In genomic region chr15:77905275-77905970, GRCm38 (mm10) we compare ENCODE assay signal across 8 mouse cellular contexts. TPM values are rescaled to one million over a fixed set of nuclear protein-coding genes. Genes with fewer than 3 reads are reported as not detected.
DNase-seq lines count a peak whose midpoint lies in the region; ATAC-seq and TF ChIP-seq lines count a peak whose summit lies in the region.

No protein-coding gene starts in this region.

- H3K4me3 ChIP-seq in E14TG2a.4 (replicated peaks; ENCODE audit: low read length) = peak overlapping the region; percentile 64
- H3K4me3 ChIP-seq in forebrain, postnatal 0 days (ENCODE audit: low read depth, low read length) = peak overlapping the region; percentile 21; the same call in 1 of the 2 replicates
- peak overlapping the region; percentile 20; the same call in 1 of the 2 replicates for H3K4me3 ChIP-seq in hindbrain, embryonic 11.5 days (ENCODE audit: low read depth, low read length)
- peak overlapping the region; percentile 31 for H3K4me3 ChIP-seq in limb, embryonic 14.5 days (replicated peaks; ENCODE audit: low read length)
- H3K4me3 ChIP-seq in midbrain, embryonic 15.5 days = peak overlapping the region; percentile 33

- no peaks in the 10 kb centered on the region for H3K36me3 ChIP-seq in E14TG2a.4 (ENCODE audit: insufficient read depth, low read length)
- H3K36me3 ChIP-seq in forebrain, postnatal 0 days (ENCODE audit: insufficient read depth) = no peaks in the 10 kb centered on the region
- H3K36me3 ChIP-seq in hindbrain, embryonic 11.5 days (ENCODE audit: control insufficient read depth, insufficient read depth, low read length) = no peaks in the 10 kb centered on the region
- H3K36me3 ChIP-seq in limb, embryonic 14.5 days (ENCODE audit: control insufficient read depth, insufficient read depth, low read length) = no peaks in the 10 kb centered on the region
- H3K36me3 ChIP-seq in midbrain, embryonic 15.5 days (replicated peaks) = no peaks in the 10 kb centered on the region

- no peak for TF ChIP-seq CTCF in E14TG2a.4 (conservative IDR thresholded peaks at IDR 0.05; ENCODE audit: low read length)
- TF ChIP-seq CTCF in forebrain, postnatal 0 days (IDR thresholded peaks at IDR 0.05; ENCODE audit: low read depth) = no peak

- no peak overlapping the region for H3K27ac ChIP-seq in forebrain, postnatal 0 days (ENCODE audit: low read depth, low read length)
- H3K27ac ChIP-seq in hindbrain, embryonic 11.5 days (ENCODE audit: low read depth, low read length) = no peak overlapping the region
- no peak overlapping the region for H3K27ac ChIP-seq in limb, embryonic 14.5 days (replicated peaks; ENCODE audit: low read depth, low read length)
- no peak overlapping the region for H3K27ac ChIP-seq in midbrain, embryonic 15.5 days

- ATAC-seq in forebrain, postnatal 0 days = peak; percentile 70
- no peak for ATAC-seq in hindbrain, embryonic 11.5 days (ENCODE audit: low FRiP score)
- ATAC-seq in limb, embryonic 14.5 days (ENCODE audit: low FRiP score, low read depth) = peak; percentile 90
- no peak for ATAC-seq in midbrain, embryonic 15.5 days (replicated peaks)

- 6% methylated on average over 26 of the region's 26 CpGs for WGBS in forebrain, postnatal 0 days
- WGBS in hindbrain, embryonic 11.5 days = 7% methylated on average over 26 of the region's 26 CpGs
- WGBS in limb, embryonic 14.5 days = 5% methylated on average over 25 of the region's 26 CpGs
- 2% methylated on average over 26 of the region's 26 CpGs for WGBS in midbrain, embryonic 15.5 days

- peak; percentile 26; the same call in 1 of the 2 replicates for TF ChIP-seq POLR2A in limb, embryonic 14.5 days (IDR thresholded peaks at IDR 0.05; ENCODE audit: borderline replicate concordance, extremely low read depth, insufficient read depth, insufficient read length)

- peak; percentile 70 for DNase-seq in adrenal gland, adult 8-10 months
- DNase-seq in forebrain, postnatal 0 days = peak; percentile 45
- peak; percentile 72 for DNase-seq in hindbrain, embryonic 11.5 days (ENCODE audit: low spot score)
- peak; percentile 80 for DNase-seq in limb, embryonic 14.5 days (ENCODE audit: low spot score)
- peak; percentile 59 to 68 for DNase-seq in thymus, adult 18-20 months
- no peak for DNase-seq in layer of hippocampus, adult 11-12 months (ENCODE audit: low spot score)

- peak overlapping the region; percentile 7; the same call in 1 of the 2 replicates for H3K9ac ChIP-seq in forebrain, postnatal 0 days
- H3K9ac ChIP-seq in hindbrain, embryonic 11.5 days (ENCODE audit: low read depth, low read length) = peak overlapping the region; percentile 36; the same call in 1 of the 2 replicates
- peak overlapping the region; percentile 40 for H3K9ac ChIP-seq in limb, embryonic 14.5 days (ENCODE audit: low read depth, low read length, severe bottlenecking)
- H3K9ac ChIP-seq in midbrain, embryonic 15.5 days = peak overlapping the region; percentile 31; the same call in 1 of the 2 replicates

- peaks cover 3% of the 10 kb centered on the region; the same call in 1 of the 2 replicates for H3K27me3 ChIP-seq in E14TG2a.4 (ENCODE audit: insufficient read depth, low read length)
- peaks cover 3% of the 10 kb centered on the region; the same call in 1 of the 2 replicates for H3K27me3 ChIP-seq in forebrain, postnatal 0 days (ENCODE audit: insufficient read depth, low read length)
- H3K27me3 ChIP-seq in hindbrain, embryonic 11.5 days (ENCODE audit: control insufficient read depth, insufficient read depth, low read length) = no peaks in the 10 kb centered on the region
- no peaks in the 10 kb centered on the region for H3K27me3 ChIP-seq in limb, embryonic 14.5 days (ENCODE audit: control insufficient read depth, insufficient read depth, low read length)
- H3K27me3 ChIP-seq in midbrain, embryonic 15.5 days (replicated peaks) = peaks cover 8% of the 10 kb centered on the region

- H3K4me1 ChIP-seq in E14TG2a.4 (replicated peaks; ENCODE audit: low read depth, low read length) = peaks cover 79% of the 10 kb centered on the region
- H3K4me1 ChIP-seq in forebrain, postnatal 0 days (ENCODE audit: insufficient read depth) = no peaks in the 10 kb centered on the region
- H3K4me1 ChIP-seq in hindbrain, embryonic 11.5 days (replicated peaks; ENCODE audit: control insufficient read depth, insufficient read depth, low read length) = no peaks in the 10 kb centered on the region
- peaks cover 17% of the 10 kb centered on the region for H3K4me1 ChIP-seq in limb, embryonic 14.5 days (ENCODE audit: control insufficient read depth, insufficient read depth, low read length)
- peaks cover 7% of the 10 kb centered on the region for H3K4me1 ChIP-seq in midbrain, embryonic 15.5 days

- H3K9me3 ChIP-seq in E14TG2a.4 (ENCODE audit: low read length) = no peaks in the 10 kb centered on the region
- H3K9me3 ChIP-seq in forebrain, postnatal 0 days (ENCODE audit: low read length) = no peaks in the 10 kb centered on the region
- no peaks in the 10 kb centered on the region for H3K9me3 ChIP-seq in hindbrain, embryonic 11.5 days (ENCODE audit: control insufficient read depth, low read length)
- no peaks in the 10 kb centered on the region for H3K9me3 ChIP-seq in limb, embryonic 14.5 days (ENCODE audit: control insufficient read depth, low read length)
- no peaks in the 10 kb centered on the region for H3K9me3 ChIP-seq in midbrain, embryonic 15.5 days

- peak overlapping the region; percentile 53 for H3K4me2 ChIP-seq in forebrain, postnatal 0 days (ENCODE audit: low read depth)
- peak overlapping the region; percentile 53 for H3K4me2 ChIP-seq in hindbrain, embryonic 11.5 days (replicated peaks; ENCODE audit: low read depth, low read length)
- peak overlapping the region; percentile 64 for H3K4me2 ChIP-seq in limb, embryonic 14.5 days (replicated peaks; ENCODE audit: low read depth, low read length, severe bottlenecking)
- peak overlapping the region; percentile 64 for H3K4me2 ChIP-seq in midbrain, embryonic 15.5 days

RNA-seq across cellular contexts. Expression of gene Txn2, which starts 23.4 kb away (rescaled TPM):
- total RNA-seq in adrenal gland, adult 8-10 months (2022) = 100 to 1,000 TPM; 548 to 745 (median 627) TPM
- total RNA-seq in forebrain, postnatal 0 days (2014; rRNA removed) = 35.8 and 36.5 TPM in 2 replicates
- 200 and 227 TPM in 2 replicates for polyA plus RNA-seq in forebrain, postnatal 0 days (2015; fragmentation: Nextera tagmentation; extraction: Ambion mirVana)
- polyA plus RNA-seq in hindbrain, embryonic 11.5 days (2014; fragmentation: Nextera tagmentation; extraction: Ambion mirVana) = 251 and 253 TPM in 2 replicates
- polyA plus RNA-seq in limb, embryonic 14.5 days (2012; rRNA removed) = 183 and 193 TPM in 2 replicates
- 266 and 270 TPM in 2 replicates for polyA plus RNA-seq in limb, embryonic 14.5 days (2014; fragmentation: Nextera tagmentation; extraction: Ambion mirVana)
- 203 and 229 TPM in 2 replicates for polyA plus RNA-seq in midbrain, embryonic 15.5 days (2015; fragmentation: Nextera tagmentation; extraction: Ambion mirVana)

RNA-seq across cellular contexts. Expression of gene Foxred2, which starts 51.1 kb away (rescaled TPM):
- total RNA-seq in adrenal gland, adult 8-10 months (2022) = 1 to 10 TPM; 4.2 to 9.3 (median 6.3) TPM
- total RNA-seq in forebrain, postnatal 0 days (2014; rRNA removed) = 24.5 and 26.9 TPM in 2 replicates
- polyA plus RNA-seq in forebrain, postnatal 0 days (2015; fragmentation: Nextera tagmentation; extraction: Ambion mirVana) = 9.4 and 10.6 TPM in 2 replicates
- 4.4 and 4.6 TPM in 2 replicates for polyA plus RNA-seq in hindbrain, embryonic 11.5 days (2014; fragmentation: Nextera tagmentation; extraction: Ambion mirVana)
- polyA plus RNA-seq in limb, embryonic 14.5 days (2012; rRNA removed) = 9.6 and 11.9 TPM in 2 replicates
- 5.6 and 7.1 TPM in 2 replicates for polyA plus RNA-seq in limb, embryonic 14.5 days (2014; fragmentation: Nextera tagmentation; extraction: Ambion mirVana)
- polyA plus RNA-seq in midbrain, embryonic 15.5 days (2015; fragmentation: Nextera tagmentation; extraction: Ambion mirVana) = 10.3 and 11.8 TPM in 2 replicates

Comparison
In these comparisons a context has a peak if more than half of its experiments do, and no peak if none do; other contexts are left out.
1. ATAC-seq: peak in forebrain, postnatal 0 days (single experiment) and limb, embryonic 14.5 days (single experiment); none in hindbrain, embryonic 11.5 days (single experiment) and midbrain, embryonic 15.5 days (single experiment).
2. Peak in every context shown above with its lines, with median percentiles within 50 percentile points of each other: H3K4me3 ChIP-seq, H3K4me2 ChIP-seq and H3K9ac ChIP-seq.